Mouse (Mus musculus): ENCODE measurements around the gene Hbp1.

Gene Hbp1

GRCm38 (mm10) chr12:31949759-31950658 is at the start of gene Hbp1:
Gene Hbp1 (minus strand): TSS chr12:31950535.
- DNase-seq (ENCODE audit: low read depth, low spot score) = peak; percentile 100

GRCm38 (mm10) chr12:31998706-31999105 is 48.4 kb upstream of the Hbp1 start:
- DNase-seq (ENCODE audit: low read depth, low spot score) = no peak

GRCm38 (mm10) chr12:31997328-31997878 is 47.1 kb upstream of the Hbp1 start:
- no peak for DNase-seq (ENCODE audit: low read depth, low spot score)

DNA sequence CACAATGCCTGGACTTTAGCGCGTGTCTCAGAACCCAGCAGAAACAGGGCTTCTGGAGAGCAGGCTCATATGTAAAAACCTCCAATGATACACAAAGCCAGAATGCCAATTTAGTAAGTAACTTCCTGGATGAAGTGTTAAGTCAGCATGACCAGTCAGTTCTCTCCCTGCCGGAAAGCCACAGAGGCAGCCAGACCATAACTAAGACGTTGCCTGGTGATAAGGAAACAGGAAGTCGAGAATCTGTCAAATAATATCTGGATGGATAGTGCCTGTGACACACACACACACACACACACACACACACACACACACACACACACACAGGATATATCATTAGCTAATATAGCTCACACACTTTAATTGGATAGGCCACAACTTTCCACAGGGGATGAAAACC is 46.5 kb upstream of the Hbp1 start:
- DNase-seq (ENCODE audit: low read depth, low spot score) = peak; percentile 34

DNA sequence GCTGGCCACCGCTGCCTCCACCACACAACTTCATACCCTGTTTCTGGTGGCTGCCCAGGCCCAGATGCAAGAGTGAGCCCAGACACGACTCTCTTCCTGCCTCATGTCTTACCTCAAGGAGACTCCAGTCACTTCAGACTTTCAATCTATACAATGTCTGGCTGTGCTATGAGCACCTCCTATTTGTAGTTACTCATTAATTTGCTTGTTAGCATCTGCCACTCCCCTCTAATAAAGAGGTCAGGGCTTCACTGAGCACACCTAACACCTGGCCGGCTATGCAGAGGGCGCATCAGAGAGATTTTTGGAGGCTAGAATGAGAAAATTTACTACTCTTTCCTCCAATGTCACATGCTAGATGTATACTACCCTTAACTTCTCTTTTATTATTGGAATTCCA is 40.2 kb upstream of the Hbp1 start:
- no peak for DNase-seq (ENCODE audit: low read depth, low spot score)

DNA sequence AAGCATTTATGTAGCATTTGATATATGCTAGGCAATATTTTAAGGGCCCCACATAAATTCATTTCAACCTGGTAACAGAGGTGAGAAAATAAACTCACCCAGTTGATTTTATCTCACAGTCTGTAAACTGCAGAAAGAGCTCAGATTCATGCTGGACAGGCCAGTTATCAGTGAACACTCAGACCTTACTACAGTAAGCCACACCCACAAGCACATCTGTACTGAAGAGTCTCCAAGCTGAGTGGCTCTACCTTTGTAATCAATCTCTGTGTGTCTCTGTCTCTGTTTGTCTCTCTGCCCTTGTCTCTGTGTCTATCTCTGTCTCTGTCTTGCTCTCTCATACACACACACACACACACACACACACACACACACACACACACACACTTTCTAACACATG is 39.4 kb upstream of the Hbp1 start:
- no peak for DNase-seq (ENCODE audit: low read depth, low spot score)

DNA sequence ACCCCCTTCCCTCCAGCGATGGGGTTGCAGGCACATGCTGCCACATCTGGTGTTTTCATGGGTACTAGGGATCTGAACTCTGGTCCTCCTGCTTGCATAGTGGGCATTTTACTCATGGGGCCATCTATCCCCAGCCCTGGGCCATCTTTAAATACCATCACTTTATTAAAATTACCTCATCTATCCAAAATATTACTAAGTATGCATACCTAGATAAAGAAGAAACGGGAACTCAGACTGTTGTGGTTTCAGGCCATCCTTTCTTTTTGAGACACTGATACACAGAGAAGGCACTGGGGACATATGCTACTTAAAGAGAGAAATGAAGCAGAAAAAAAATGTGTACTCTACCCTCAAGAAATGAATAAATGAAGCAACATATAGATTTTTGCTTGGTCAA is 36.1 kb upstream of the Hbp1 start:
- DNase-seq (ENCODE audit: low read depth, low spot score) = no peak

- no peak for DNase-seq (ENCODE audit: low read depth, low spot score)
These were observed 35.4 kb upstream of the Hbp1 start for GRCm38 (mm10) chr12:31985738-31986137.

GRCm38 (mm10) chr12:31984664-31985063 is 34.3 kb upstream of the Hbp1 start:
- DNase-seq (ENCODE audit: low read depth, low spot score) = no peak

DNA sequence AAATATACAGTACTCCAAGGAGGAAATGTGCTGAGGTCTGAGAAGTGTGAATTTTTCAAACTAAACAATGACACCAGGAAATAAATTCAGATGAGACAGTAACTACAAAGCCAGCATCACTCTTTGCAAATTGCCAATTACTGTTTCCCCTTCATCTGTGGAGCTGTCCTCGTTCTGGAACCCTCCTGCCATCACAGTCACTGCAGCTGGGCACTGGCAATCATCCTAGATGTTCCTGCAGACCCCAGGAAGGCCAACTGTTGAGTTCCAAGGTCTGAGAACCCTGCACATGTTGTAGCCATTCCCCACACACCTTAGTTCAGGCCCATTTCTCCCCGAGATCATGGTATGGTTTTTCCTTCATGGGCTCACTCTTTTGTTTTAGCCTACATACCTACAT is 33.9 kb upstream of the Hbp1 start:
- no peak for DNase-seq (ENCODE audit: low read depth, low spot score)

- no peak for DNase-seq (ENCODE audit: low read depth, low spot score)
These were observed 33.4 kb upstream of the Hbp1 start for GRCm38 (mm10) chr12:31983769-31984168.

- no peak for DNase-seq (ENCODE audit: low read depth, low spot score)
These were observed 32.9 kb upstream of the Hbp1 start for GRCm38 (mm10) chr12:31983238-31983637.

GRCm38 (mm10) chr12:31977613-31978195 is 27.4 kb upstream of the Hbp1 start:
- DNase-seq (ENCODE audit: low read depth, low spot score) = no peak

DNA sequence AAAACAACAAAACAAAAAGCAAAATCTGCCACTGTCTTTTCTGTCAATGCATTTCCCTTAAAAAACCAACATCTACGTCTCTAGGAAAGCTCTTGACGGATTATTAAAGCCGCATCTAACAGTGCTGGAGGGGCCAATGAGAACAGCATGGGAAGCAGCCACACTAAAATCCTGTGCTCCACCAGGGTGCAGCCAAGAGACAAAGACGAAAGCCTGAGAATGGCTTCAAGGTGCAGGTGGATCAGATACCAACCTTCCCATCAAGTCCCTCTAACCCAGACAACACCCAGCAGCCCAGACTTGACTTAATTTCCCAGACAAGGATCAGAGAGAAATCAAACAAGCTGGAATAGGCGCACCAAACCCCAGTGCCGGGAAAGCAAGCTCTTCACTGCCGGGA is 26.2 kb upstream of the Hbp1 start:
- DNase-seq (ENCODE audit: low read depth, low spot score) = no peak

DNA sequence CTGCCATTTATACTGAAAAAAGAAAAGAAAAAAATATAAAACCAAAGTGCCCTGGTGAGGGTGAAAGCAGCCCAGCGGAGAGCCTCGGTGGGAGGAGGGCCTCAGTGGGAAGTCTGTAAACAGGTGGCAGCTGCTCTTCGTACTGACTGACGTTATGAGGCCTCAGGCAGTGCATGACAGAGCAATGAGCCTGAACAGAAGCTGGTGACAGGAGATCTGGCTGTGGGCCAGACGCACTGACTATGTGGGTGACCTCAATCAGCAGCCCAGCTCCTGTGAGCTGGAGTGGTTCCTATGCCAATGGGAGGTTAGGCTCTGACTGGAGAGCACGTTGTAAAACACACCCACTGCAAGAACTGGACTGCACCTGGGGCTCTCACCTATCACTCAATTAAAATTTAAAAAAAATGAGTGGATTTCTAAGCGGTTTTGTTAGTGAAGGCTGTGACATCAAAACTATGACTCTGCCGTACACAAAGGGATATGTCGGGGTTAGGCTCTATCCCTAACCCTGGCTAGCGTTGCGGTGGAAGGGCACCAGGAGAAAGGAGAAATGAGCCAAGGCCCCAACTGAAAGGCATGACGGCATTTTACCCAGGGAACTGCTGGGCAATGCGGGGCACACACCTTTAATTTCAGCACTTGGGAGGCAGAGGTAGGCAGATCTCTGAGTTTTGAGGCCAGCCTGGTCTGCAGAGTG is 23.3 kb upstream of the Hbp1 start:
- peak; percentile 89 for DNase-seq (ENCODE audit: low read depth, low spot score)

- DNase-seq (ENCODE audit: low read depth, low spot score) = no peak
These were observed 21.2 kb upstream of the Hbp1 start for GRCm38 (mm10) chr12:31971547-31971946.

DNA sequence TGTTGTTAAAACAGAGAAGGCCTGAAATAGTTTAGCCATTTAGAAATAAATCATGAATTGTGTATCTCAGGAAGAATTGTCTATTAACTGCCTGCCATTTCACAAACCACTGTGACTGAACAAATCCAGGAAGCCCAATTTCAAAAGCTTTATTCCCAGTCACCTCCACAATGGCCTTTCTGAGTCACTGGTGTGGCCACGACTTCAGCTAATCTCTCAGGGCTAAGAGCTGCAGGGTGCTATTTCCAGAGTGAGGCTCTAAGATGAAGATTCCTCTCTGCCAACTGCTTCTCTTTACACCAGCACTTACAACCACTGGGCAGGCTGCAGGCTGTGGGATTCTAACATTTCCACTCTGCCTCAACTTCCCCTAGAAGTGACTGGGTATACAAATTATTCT is 18.8 kb upstream of the Hbp1 start:
- no peak for DNase-seq (ENCODE audit: low read depth, low spot score)

DNA sequence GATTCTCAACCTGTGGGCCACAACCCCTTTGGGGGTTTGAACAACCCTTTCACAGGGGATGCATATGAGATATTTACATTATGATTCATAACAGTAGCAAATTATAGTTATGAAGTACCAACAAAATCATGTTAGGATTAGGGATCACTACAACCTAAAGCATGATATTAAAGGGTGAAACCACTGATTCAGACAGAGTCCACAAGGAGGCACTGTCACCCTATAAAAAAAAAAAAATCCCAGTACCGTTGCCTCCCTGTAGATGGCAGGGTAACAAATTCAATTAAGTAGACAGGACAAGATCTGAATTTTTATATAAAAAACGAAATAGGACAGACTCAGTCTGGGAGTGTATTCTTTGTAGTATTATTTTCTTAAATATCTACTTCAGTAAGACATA is 17.2 kb upstream of the Hbp1 start:
- DNase-seq (ENCODE audit: low read depth, low spot score) = peak; percentile 39

GRCm38 (mm10) chr12:31966405-31966804 is 16.1 kb upstream of the Hbp1 start:
- no peak for DNase-seq (ENCODE audit: low read depth, low spot score)

DNA sequence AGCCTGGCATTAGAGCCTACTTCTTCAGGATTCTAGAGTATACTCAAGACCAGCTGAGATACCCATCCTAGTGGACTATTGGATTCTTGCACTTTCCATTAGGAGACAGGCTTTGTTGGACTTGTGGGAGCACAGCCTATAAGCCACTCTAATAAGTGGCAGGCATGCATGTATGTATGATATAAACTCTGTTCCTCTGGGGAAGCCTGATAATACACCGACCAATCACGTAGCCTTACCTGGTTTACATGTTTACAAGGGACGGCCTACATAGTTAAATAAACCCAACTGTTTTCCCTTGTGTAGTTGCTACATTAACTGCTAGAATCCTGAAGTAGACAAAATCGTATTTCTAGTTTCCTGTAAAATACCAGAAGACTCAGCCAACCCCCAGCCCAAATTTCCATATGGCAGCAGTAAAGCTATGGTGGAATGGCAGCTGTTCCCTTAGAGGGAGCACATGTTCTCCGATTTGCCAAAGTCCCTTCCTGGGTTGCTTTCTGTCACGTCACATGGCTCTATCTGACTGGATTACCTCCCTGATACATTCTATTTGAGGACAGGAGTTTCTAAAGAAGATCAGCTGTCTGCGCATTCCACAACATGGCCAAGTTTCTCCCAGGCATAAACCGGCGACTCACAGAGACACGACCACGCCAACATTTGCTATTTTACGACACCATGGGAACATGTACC is 15.3 kb upstream of the Hbp1 start:
- DNase-seq (ENCODE audit: low read depth, low spot score) = no peak

- DNase-seq (ENCODE audit: low read depth, low spot score) = no peak
These were observed 13.7 kb upstream of the Hbp1 start for GRCm38 (mm10) chr12:31964074-31964473.

DNA sequence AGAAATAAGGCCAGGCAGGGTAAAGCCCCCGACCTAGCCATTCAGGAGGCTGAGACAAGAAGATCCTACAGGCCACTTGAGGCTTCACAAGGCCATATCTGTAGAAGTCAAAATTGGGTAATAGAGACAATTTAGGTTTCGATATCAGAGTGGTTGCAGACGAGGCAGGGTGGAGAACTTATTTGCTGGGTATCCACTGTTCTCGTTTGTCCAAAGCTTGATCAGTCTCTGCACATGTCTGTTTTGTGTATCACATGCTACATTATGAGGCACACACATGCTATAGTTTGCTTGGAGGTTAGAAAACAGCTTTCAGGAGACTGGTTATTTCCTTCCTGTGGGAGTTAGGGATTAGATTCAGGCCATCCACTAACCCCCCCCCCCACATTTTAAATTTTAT is 5.5 kb upstream of the Hbp1 start:
- no peak for DNase-seq (ENCODE audit: low read depth, low spot score)
